Mouse (Mus musculus): ENCODE data around the gene Spef1.

DNA sequence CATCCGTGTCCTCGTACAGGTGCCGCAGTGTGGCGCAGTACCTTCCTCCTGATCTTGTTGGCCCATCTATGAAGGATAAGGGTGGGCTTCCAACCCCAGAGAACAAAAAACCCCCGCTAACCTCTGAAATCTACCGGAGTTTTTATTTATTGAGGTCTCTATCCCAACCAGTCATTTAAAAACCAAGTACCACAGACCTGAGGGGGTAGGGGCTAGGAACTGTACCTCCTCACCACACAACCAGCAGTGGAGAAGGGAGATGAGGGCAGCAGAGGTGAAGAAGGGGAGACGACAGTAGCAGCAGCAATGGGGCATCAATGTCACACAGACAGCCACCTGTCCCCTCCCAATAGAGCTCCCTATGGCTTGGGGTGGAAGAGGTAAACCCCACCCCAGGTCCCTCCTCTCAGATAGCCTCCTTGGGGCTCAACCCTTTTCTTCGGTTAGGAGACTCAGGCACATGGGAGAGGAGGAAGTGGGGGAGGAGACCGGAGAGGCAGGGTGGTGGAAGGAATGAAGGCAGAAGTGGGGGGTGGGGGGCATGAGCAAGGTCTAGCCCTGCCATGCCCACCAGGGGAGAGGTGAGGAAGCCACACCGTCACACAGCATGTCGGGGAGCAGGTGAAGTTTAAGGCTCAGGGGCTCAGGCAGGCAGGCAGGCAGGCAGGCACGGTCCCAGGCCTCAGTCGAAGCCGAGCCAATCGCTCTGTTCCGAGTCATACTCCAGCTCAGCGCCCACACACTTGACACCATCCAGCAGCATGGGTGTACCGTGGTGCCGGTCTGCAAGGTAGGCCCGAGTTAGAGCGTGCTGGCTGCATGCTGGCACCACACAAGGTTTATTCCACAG is 40.7 kb downstream of the Spef1 start:
- no peak for TF ChIP-seq POLR2A (IDR thresholded peaks at IDR 0.05; ENCODE audit: low read depth, low read length)
- no peak for TF ChIP-seq CTCF (IDR thresholded peaks at IDR 0.05; ENCODE audit: extremely low read depth, insufficient read length, insufficient replicate concordance, low read depth, low read length)

Data from small intestine, adult 2 months (tissue).